ENCODE assay signal across 11 mouse cellular contexts in the genomic region with DNA sequence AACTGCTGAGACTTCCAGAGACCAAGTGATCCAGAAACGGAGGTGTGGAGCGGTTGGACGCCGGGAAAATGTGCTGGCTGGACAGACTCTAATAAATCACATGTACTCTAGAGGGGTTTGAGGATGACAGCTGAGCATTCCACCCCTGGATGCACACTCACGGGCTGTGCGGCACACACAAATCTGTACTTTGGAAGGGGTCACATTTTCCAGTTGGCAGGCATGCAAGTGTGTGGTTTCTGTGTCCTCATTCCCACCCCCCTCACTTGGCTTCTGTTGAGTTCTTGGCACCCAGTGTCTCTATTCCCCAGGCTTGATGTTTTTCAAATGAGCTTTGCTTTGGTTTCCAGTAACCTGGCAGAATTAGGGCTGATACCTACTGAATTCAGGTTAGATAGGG. TPM values are rescaled to one million over a fixed set of nuclear protein-coding genes. Genes with fewer than 3 reads are reported as not detected.
A peak's percentile ranks its signal among the peaks of the same experiment; 100 is the strongest.
DNase-seq lines count a peak whose midpoint lies in the region; ATAC-seq and TF ChIP-seq lines count a peak whose summit lies in the region.
"Had no signal": no experiment of that assay in that cellular context is flagged by ENCODE, and none has a peak within 500 bp of the region (broad histone marks: within the 10 kb centered on the region; RNA-seq: fewer than 3 reads in every experiment).

No protein-coding gene starts in this region.

- no peaks in the 10 kb centered on the region for H3K9me3 ChIP-seq in hindbrain, postnatal 0 days (ENCODE audit: low read length)
- no peaks in the 10 kb centered on the region for H3K9me3 ChIP-seq in hindbrain, embryonic 12.5 days (replicated peaks)
- H3K9me3 ChIP-seq in stomach, postnatal 0 days (ENCODE audit: control insufficient read depth, low read length), result no peaks in the 10 kb centered on the region
- H3K9me3 ChIP-seq: forebrain, embryonic 13.5 days; midbrain, embryonic 10.5 days had no signal

- no peaks in the 10 kb centered on the region for H3K4me1 ChIP-seq in hindbrain, postnatal 0 days (ENCODE audit: insufficient read depth, low read length)
- H3K4me1 ChIP-seq in hindbrain, embryonic 12.5 days, result no peaks in the 10 kb centered on the region
- no peaks in the 10 kb centered on the region for H3K4me1 ChIP-seq in stomach, postnatal 0 days (replicated peaks; ENCODE audit: control insufficient read depth, insufficient read depth)
- H3K4me1 ChIP-seq: forebrain, embryonic 13.5 days; midbrain, embryonic 10.5 days had no signal

- no peak overlapping the region for H3K4me3 ChIP-seq in hindbrain, postnatal 0 days (ENCODE audit: low read length)
- no peak overlapping the region for H3K4me3 ChIP-seq in hindbrain, embryonic 12.5 days
- H3K4me3 ChIP-seq in stomach, postnatal 0 days (ENCODE audit: low read depth, low read length), result no peak overlapping the region
- H3K4me3 ChIP-seq: forebrain, embryonic 13.5 days; heart, adult 2 months; midbrain, embryonic 10.5 days had no signal

- peaks cover 26% of the 10 kb centered on the region; the same call in 1 of the 2 replicates for H3K36me3 ChIP-seq in hindbrain, postnatal 0 days (ENCODE audit: insufficient read depth, low read length)
- peaks cover 36% of the 10 kb centered on the region for H3K36me3 ChIP-seq in hindbrain, embryonic 12.5 days
- peaks cover 2% of the 10 kb centered on the region; the same call in 1 of the 2 replicates for H3K36me3 ChIP-seq in stomach, postnatal 0 days (ENCODE audit: control insufficient read depth, insufficient read depth, low read length)

- ATAC-seq in hindbrain, postnatal 0 days, result peak; percentile 77
- ATAC-seq in hindbrain, embryonic 12.5 days (ENCODE audit: low FRiP score), result no peak
- ATAC-seq in stomach, postnatal 0 days (ENCODE audit: low FRiP score, low TSS enrichment), result no peak
- ATAC-seq: forebrain, embryonic 13.5 days had no signal

- H3K27ac ChIP-seq in hindbrain, postnatal 0 days, result peak overlapping the region; percentile 62
- no peak overlapping the region for H3K27ac ChIP-seq in hindbrain, embryonic 12.5 days
- no peak overlapping the region for H3K27ac ChIP-seq in stomach, postnatal 0 days (replicated peaks)
- H3K27ac ChIP-seq: forebrain, embryonic 13.5 days; heart, adult 2 months; midbrain, embryonic 10.5 days had no signal

- DNase-seq in hindbrain, postnatal 0 days (ENCODE audit: low spot score), result peak; percentile 79
- peak; percentile 79 for DNase-seq in Muller cell, postnatal 12 days (ENCODE audit: inconsistent ontology term)
- DNase-seq in adipocyte (ENCODE audit: low spot score), result peak; percentile 61
- DNase-seq in kidney, adult 9 months, result peak; percentile 43
- no peak for DNase-seq in stomach, postnatal 0 days (ENCODE audit: low spot score)
- DNase-seq in heart, postnatal 10 days, result no peak
- DNase-seq: heart, adult 2 months; thymus, postnatal 4 days had no signal

- intact Hi-C loops in heart, postnatal 10 days (cut with DNase I), result no loop called here

- no peak overlapping the region for H3K4me2 ChIP-seq in hindbrain, postnatal 0 days (ENCODE audit: low read depth, low read length)
- no peak overlapping the region for H3K4me2 ChIP-seq in hindbrain, embryonic 12.5 days (replicated peaks)
- no peak overlapping the region for H3K4me2 ChIP-seq in stomach, postnatal 0 days (replicated peaks; ENCODE audit: low read depth)
- H3K4me2 ChIP-seq: forebrain, embryonic 13.5 days had no signal

- TF ChIP-seq CTCF in hindbrain, postnatal 0 days (IDR thresholded peaks at IDR 0.05; ENCODE audit: low read depth), result no peak
- TF ChIP-seq CTCF in stomach, postnatal 0 days (IDR thresholded peaks at IDR 0.05; ENCODE audit: low read depth), result no peak

- no peak overlapping the region for H3K9ac ChIP-seq in hindbrain, postnatal 0 days (replicated peaks; ENCODE audit: low read length)
- H3K9ac ChIP-seq in hindbrain, embryonic 12.5 days, result no peak overlapping the region
- H3K9ac ChIP-seq in stomach, postnatal 0 days (ENCODE audit: low read length), result no peak overlapping the region
- H3K9ac ChIP-seq: forebrain, embryonic 13.5 days had no signal

- WGBS in hindbrain, postnatal 0 days, result 54% methylated on average over 6 of the region's 6 CpGs
- 74% methylated on average over 6 of the region's 6 CpGs for WGBS in hindbrain, embryonic 12.5 days
- WGBS in stomach, postnatal 0 days, result 71% methylated on average over 6 of the region's 6 CpGs

- no peaks in the 10 kb centered on the region for H3K27me3 ChIP-seq in hindbrain, postnatal 0 days (ENCODE audit: insufficient read depth, low read length)
- no peaks in the 10 kb centered on the region for H3K27me3 ChIP-seq in hindbrain, embryonic 12.5 days
- no peaks in the 10 kb centered on the region for H3K27me3 ChIP-seq in stomach, postnatal 0 days (ENCODE audit: control insufficient read depth, insufficient read depth, low read length)
- H3K27me3 ChIP-seq: forebrain, embryonic 13.5 days had no signal

- no peak for TF ChIP-seq EP300 in stomach, postnatal 0 days (optimal IDR thresholded peaks at IDR 0.05)

RNA-seq across cellular contexts. Expression of gene Ikbke, which starts 20.4 kb away (rescaled TPM):
- total RNA-seq in hindbrain, postnatal 0 days (2014; rRNA removed), result 0.75 and 1.5 TPM in 2 replicates
- polyA plus RNA-seq in hindbrain, postnatal 0 days (2015; fragmentation: Nextera tagmentation; extraction: Ambion mirVana), result 1.2 TPM in 2 replicates
- 1.8 and 2.6 TPM in 2 replicates for polyA plus RNA-seq in hindbrain, embryonic 12.5 days (2016; fragmentation: Nextera tagmentation; extraction: Ambion mirVana)
- polyA plus RNA-seq in stomach, postnatal 0 days (2015; fragmentation: Nextera tagmentation; extraction: Ambion mirVana), result 4.5 and 5.7 TPM in 2 replicates
- 1 to 10 TPM; 2.9 to 3.1 TPM for total RNA-seq in heart, postnatal 10 days (2021)

RNA-seq across cellular contexts. Expression of gene Rassf5, which starts 54.7 kb away (rescaled TPM):
- 12.9 and 41.5 TPM in 2 replicates for total RNA-seq in hindbrain, postnatal 0 days (2014; rRNA removed)
- polyA plus RNA-seq in hindbrain, postnatal 0 days (2015; fragmentation: Nextera tagmentation; extraction: Ambion mirVana), result 8.1 and 8.3 TPM in 2 replicates
- polyA plus RNA-seq in hindbrain, embryonic 12.5 days (2016; fragmentation: Nextera tagmentation; extraction: Ambion mirVana), result 1.8 and 2.4 TPM in 2 replicates
- 7.9 and 8.6 TPM in 2 replicates for polyA plus RNA-seq in stomach, postnatal 0 days (2015; fragmentation: Nextera tagmentation; extraction: Ambion mirVana)
- total RNA-seq in heart, postnatal 10 days (2021), result 1 to 10 TPM; 3.9 to 5.4 TPM

Comparison
In these comparisons a context has a peak if more than half of its experiments do, and no peak if none do; other contexts are left out.
1. DNase-seq: peak in hindbrain, postnatal 0 days (single experiment), Muller cell, postnatal 12 days (single experiment), adipocyte (single experiment) and kidney, adult 9 months (single experiment); none in stomach, postnatal 0 days (single experiment) and heart, postnatal 10 days (0 of 2).